8 mouse cellular contexts compared by ENCODE assay signal in the genomic region with DNA sequence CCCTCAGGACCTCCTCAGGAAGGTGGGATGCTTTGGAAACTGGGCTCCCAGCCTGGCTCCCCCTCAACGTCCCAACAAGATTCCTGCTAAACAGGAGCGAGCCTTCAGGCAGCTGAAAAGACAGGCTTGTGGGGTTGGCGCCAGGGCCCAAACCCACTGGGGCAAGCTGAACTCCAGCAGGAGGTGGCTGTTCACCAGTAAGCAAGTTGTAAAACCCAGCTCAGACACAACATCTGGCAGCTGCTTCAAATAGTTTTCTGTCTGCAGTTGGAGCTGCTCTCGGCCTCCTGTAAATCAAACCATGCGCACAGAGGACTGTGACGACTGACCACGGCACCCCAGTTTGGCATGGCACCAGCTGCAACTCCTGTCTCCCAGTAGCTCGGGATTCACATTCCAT.
DNase-seq lines count a peak whose midpoint lies in the region; ATAC-seq and TF ChIP-seq lines count a peak whose summit lies in the region.

No protein-coding gene starts in this region.

- H3K9me3 ChIP-seq in hindbrain, embryonic 13.5 days = no peaks in the 10 kb centered on the region
- no peaks in the 10 kb centered on the region for H3K9me3 ChIP-seq in lung, embryonic 15.5 days

- H3K36me3 ChIP-seq in hindbrain, embryonic 13.5 days = no peaks in the 10 kb centered on the region
- H3K36me3 ChIP-seq in lung, embryonic 15.5 days = no peaks in the 10 kb centered on the region
- H3K36me3 ChIP-seq in thymus, adult 2 months (ENCODE audit: control insufficient read depth, insufficient read depth, low read length) = no peaks in the 10 kb centered on the region

- no peak overlapping the region for H3K4me3 ChIP-seq in left cerebral cortex, adult 2 months
- H3K4me3 ChIP-seq in hindbrain, embryonic 13.5 days = no peak overlapping the region
- H3K4me3 ChIP-seq in lung, embryonic 15.5 days = no peak overlapping the region
- H3K4me3 ChIP-seq in thymus, adult 2 months (ENCODE audit: control insufficient read depth, insufficient read depth, low read length) = no peak overlapping the region

- WGBS in hindbrain, embryonic 13.5 days = 58% methylated on average over 8 of the region's 8 CpGs
- WGBS in lung, embryonic 15.5 days = 27% methylated on average over 8 of the region's 8 CpGs
- WGBS in thymus, adult 2 months = 71% methylated on average over 8 of the region's 8 CpGs

- no peak overlapping the region for H3K9ac ChIP-seq in hindbrain, embryonic 13.5 days
- no peak overlapping the region for H3K9ac ChIP-seq in lung, embryonic 15.5 days

- TF ChIP-seq POLR2A in thymus, adult 2 months (IDR thresholded peaks at IDR 0.05; ENCODE audit: control insufficient read depth, extremely low read depth, insufficient read depth, low read length, poor library complexity) = no peak

- H3K4me1 ChIP-seq in hindbrain, embryonic 13.5 days (replicated peaks) = peaks cover 63% of the 10 kb centered on the region
- H3K4me1 ChIP-seq in lung, embryonic 15.5 days = peaks cover 59% of the 10 kb centered on the region
- H3K4me1 ChIP-seq in thymus, adult 2 months (replicated peaks; ENCODE audit: control insufficient read depth, insufficient read depth, low read length) = peaks cover 44% of the 10 kb centered on the region

- no peak overlapping the region for H3K4me2 ChIP-seq in hindbrain, embryonic 13.5 days
- peak overlapping the region; percentile 35; the same call in 1 of the 2 replicates for H3K4me2 ChIP-seq in lung, embryonic 15.5 days

- intact Hi-C loops in left cerebral cortex, adult 2 months (cut with DNase I) = loop anchor here (2.0 kb wide), 1 partner anchor 62 kb away; no protein-coding TSS in a partner anchor
- intact Hi-C loops in left cerebral cortex, postnatal 4 days (cut with DNase I) = no loop called here

- H3K27ac ChIP-seq in left cerebral cortex, adult 2 months = peak overlapping the region; percentile 69; the same call in 1 of the 2 replicates
- peak overlapping the region; percentile 40; the same call in 1 of the 2 replicates for H3K27ac ChIP-seq in hindbrain, embryonic 13.5 days
- peak overlapping the region; percentile 89 for H3K27ac ChIP-seq in lung, embryonic 15.5 days
- H3K27ac ChIP-seq in thymus, adult 2 months (ENCODE audit: control insufficient read depth, insufficient read depth, low read length) = no peak overlapping the region

- DNase-seq in left cerebral cortex, adult 2 months (ENCODE audit: extremely low spot score in 1 of 2, low spot score in 2 of 2) = no peak
- DNase-seq in left cerebral cortex, postnatal 4 days = no peak
- DNase-seq in forelimb bud, embryonic 11.5 days (ENCODE audit: low read depth, low spot score) = peak; percentile 79
- DNase-seq in cerebellum, postnatal 14 days = no peak
- no peak for DNase-seq in thymus, adult 2 months
- DNase-seq in layer of hippocampus, adult 18-20 months (ENCODE audit: low spot score in 2 of 2) = no peak

- no peak for TF ChIP-seq CTCF in left cerebral cortex, adult 2 months (IDR thresholded peaks at IDR 0.05)
- TF ChIP-seq CTCF in thymus, adult 2 months (IDR thresholded peaks at IDR 0.05; ENCODE audit: borderline replicate concordance, control insufficient read depth, extremely low read depth, insufficient read depth, low read length, poor library complexity) = no peak

- no peaks in the 10 kb centered on the region for H3K27me3 ChIP-seq in hindbrain, embryonic 13.5 days
- no peaks in the 10 kb centered on the region for H3K27me3 ChIP-seq in lung, embryonic 15.5 days
- H3K27me3 ChIP-seq in thymus, adult 2 months (ENCODE audit: control insufficient read depth, insufficient read depth, low read length) = no peaks in the 10 kb centered on the region

- ATAC-seq in hindbrain, embryonic 13.5 days (ENCODE audit: low FRiP score) = no peak
- ATAC-seq in lung, embryonic 15.5 days (ENCODE audit: borderline replicate concordance, extremely low read depth, low FRiP score, low TSS enrichment) = 0 out of 2 replicates have a peak, but pooled peaks have one; percentile 5
